Mouse (Mus musculus): ENCODE results near the gene Tlk2.

Gene Tlk2

DNA sequence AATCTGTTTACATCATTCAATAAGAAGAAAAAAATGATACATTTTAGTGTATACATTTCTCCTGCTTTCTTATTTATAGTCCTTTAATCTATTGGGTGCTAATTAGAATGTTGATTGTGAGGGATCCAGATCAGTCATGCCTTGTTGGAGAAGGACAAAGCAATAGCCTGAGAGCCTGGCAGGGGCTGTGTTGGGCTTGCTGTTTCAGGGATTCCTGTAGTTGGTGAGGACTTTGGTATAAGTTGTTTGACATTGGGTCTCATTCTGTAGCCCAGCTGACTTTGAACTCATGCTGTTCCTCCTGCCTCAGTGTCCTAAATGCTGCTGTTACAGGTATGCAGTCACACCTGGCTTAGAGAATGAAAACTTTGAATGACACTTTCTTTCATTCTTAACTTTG lies 85.9 kb downstream of the Tlk2 start:
- DNase-seq, result no peak

DNA sequence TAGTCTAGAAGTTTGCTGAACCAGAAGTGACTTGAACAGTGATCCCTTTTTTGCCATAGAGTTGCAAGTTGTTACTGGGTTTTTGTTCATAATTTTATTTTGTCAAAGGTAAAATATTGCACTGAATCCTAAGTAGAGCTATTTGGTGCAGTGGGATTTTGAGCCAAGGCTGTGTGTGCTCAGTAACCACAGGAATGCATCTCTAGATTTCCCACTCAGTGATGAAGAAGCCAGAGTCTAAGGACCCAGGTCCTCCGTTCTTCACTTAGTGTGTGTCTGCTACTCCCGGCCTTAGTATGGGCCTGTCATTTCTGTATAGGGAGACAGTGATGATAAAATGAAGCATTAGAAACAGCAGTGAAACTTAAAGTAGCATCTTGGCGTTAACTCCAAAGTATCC lies 86.4 kb downstream of the Tlk2 start:
- DNase-seq, result no peak

DNA sequence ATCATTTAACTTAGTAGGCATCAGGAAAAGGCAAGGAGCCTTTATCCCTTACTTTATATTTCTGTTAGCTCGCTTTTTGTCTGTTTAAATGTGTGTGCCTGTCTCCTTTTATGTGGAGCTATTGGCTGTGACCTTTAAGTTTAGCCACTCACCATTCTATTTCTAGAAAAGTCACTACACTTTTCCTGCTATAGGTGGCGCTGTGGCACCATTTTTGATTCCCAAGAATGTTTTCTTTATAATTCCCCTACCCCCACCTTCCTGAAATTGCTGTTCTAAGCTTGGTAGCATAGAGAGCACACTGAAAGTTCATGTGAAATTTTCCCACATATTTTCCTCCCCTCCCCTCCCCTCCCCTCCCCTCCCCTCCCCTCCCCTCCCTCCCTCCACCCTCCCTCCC lies 91.5 kb downstream of the Tlk2 start:
- DNase-seq, result peak; percentile 54

DNA sequence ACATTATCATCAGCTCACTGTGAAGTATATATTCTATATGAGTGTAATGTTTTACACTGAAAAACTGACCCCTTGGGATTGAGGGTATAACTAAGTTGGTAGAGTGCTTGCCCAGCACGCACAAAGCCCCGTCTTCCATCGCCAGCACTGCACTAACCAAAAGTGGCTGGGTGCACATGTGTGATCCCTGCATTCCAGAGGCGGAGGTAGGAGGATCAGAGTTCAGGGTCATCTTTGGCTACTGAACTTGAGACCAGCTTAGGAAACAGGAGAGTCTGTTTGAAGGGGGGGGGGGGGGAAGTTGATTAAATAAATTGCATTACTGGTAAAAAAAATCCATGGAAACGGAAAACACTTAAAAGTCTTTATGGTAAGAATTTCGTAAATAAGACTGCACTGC lies 101.8 kb downstream of the Tlk2 start:
- DNase-seq, result no peak

DNA sequence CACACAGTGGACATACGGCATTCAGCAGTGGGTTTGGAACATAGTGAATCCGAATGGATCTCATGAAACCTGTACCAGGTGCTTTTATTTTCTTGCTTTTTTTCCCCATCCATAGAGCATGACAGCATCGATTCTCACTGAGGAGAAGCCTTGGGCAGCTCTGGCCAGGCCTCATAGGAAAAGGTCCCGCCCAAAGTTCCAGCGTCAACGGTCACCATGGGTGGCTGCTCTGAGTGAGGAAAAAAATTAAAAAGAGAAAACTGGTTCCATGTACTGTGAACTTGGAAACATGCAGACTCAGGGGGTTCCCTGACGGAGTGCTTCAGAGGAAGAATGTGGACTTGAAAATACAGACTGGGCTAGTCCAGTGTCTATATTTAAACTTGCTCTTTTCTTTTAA lies 102.7 kb downstream of the Tlk2 start:
- DNase-seq, result no peak

DNA sequence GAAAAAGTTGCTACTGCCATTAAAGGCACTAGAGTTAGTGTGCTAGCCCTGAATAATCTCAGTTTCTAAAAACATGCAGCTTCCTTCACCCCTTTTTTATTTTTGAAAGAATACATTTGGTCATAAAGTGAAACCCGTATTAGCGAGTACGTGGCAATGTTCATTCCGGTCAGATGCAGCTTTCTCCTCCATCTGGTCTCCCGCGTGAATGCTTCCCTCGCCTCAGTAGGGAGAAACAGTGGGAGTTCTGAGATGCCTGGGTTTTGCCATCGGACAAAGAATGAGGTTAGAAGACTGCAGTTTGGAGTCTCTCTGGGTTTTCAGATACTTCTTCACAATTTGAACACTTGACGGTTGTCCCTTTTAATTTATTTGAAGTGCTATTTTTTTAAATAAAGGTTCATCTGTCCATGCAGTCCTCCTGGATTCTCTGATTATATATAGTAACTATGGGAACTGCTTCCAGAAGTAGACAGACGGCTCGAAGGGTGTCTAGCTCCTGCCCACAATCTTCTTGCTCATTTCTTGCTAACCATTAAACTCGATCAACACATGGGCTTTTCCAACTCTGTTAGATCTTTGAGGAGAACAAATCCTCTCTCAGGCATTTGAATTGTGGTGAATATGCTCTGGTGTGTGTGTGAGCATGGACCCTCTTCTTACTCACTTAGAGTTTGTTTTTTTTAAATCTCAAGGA lies 103.3 kb downstream of the Tlk2 start:
- DNase-seq, result peak; percentile 23

DNA sequence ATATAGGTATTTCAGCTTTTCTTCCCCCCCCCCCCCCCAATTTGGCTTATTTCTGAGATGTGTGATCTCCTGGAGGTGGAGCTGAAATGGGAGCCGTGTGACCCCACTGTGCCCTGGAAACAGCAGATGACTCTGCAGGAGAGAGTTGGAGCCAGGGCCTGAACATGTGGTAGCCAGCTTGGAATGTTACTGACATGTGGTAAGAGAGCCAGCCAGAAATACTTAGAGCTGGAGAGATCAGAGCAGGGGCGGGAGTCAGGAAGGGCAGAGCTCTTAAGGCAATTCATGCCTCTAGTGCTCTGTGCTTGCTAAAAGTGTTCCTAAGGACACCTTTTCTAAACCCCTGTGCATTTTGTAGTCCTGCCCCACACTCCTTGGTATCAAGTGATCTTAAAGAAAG lies 103.9 kb downstream of the Tlk2 start:
- peak; percentile 15 for DNase-seq

DNA sequence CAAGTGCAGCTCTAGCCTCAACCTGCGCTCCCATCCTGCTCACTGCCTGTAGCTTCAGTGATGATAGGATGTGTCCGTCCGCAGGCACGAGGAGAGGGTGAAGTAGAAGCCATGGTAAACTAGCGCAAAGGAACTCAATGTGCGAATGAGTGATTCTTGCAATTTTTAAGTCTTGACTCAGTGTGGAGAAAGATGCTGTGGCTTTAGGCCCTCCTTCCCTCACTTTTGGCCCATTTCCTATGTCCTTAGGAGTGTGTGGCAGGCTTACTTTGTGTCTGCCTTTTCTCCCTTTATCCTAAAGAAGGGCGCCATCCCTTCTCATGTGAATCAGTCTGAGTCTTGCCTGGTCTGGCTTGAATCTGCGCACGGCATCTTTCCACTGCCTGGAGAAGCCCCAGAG lies 104.4 kb downstream of the Tlk2 start:
- DNase-seq, result no peak

DNA sequence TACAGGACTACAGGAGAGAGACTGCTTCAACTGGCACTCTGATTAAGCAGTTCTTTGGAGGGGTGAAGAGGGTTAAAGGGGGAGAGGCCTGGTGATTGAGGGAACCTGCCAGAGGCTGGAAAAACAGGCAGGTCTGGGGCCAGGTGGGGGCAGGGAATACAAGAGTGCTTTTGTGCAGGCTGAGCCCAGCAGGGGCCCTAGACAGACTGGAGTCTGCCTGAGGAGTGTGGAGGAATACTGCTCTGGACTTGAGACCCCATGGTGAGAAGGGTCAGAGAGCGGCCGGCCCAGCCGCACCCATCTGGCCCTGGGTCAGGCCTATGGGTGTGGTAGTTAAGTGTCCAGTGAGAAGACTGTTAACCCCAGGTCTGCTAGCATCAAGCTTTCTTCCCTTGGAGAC lies 107.1 kb downstream of the Tlk2 start:
- no peak for DNase-seq

DNA sequence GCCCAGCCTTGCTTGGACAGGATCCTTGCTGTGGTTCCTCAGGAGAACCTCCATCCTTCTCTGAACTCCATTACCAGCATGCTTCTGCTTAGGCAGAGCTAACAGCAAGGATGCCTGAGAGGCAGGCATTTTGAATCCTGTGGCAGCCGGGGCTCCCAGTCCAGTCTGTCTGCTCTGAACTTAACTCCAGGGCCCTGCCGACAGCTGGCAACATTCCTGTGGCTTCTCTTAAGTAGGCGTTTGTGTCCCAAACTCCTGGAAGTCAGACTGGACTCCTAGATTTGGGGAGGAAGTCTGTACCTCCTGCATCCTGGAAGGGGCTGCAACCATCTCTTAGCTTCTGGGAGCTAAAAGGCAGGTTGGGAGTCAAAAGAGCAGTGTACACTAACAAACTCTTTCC lies 110.8 kb downstream of the Tlk2 start:
- no peak for DNase-seq

DNA sequence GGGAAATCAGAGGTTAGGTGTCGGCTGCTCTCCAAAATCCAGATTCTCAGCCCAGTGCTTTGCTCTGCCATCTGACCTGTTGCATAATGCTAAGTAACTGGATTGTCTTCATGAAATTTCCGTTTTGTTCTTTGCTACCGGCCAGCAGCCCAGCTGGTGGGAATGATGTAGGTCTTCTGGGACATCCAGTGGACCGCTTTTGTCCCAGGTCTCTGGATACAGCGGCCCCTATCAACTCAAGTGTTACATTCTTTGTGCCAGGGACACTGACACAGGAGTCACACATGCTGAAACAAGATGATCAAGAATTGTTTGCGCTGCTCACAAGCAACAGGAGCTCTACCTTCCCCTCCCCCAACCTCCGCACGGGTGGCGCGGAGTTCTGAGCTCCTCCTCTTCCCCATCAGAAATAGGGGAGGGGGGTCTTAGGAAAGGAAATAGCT lies 113.1 kb downstream of the Tlk2 start:
- no peak for DNase-seq

DNA sequence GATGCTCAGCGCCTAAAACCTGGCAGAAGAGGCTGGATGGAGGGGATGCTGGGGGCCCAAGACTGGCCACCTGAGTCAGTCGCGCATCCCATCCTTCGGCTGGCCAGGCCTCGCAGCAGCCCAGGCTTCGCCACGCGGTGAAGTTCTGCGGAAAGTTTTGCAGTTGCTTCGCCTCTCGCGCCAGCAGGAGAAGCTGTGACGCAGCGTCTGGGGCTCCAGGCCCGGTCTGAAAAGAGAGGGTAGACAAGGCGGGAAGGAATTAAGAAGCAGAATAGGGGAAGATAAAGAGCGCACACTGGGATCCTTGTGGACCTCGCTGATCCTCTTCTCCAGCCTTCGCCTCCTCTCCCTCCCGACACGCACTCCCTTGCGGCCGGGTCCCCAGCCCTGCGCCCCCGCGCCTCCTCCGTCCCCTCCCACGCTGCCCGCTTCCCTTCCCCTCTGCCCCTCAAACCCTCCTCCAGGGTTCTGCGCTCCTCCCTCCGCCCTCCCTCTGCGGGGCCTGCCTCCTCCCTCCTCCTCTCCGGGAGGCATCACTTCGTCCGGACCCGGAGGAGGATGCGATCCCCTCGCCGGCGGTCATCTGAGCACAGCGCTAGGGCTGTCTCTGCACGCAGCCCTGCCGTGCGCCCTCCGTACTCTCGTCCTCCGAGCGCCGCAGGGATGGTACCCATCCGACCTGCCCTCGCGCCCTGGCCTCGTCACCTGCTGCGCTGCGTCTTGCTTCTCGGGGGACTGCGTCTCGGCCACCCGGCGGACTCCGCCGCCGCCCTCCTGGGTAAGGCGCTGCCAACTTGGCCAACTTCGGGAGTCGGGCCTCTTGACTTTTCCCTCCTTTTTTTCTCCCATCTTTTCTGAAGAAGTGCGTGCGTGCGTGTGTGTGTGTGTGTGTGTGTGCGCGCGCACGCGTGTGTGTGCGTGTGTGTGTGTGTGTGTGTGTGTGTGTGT lies 113.8 kb downstream of the Tlk2 start, which contains the start of gene Mrc2:
Mrc2 (plus strand) TSS at position 520 of the 948 bp plus-strand sequence.
- no peak for DNase-seq

DNA sequence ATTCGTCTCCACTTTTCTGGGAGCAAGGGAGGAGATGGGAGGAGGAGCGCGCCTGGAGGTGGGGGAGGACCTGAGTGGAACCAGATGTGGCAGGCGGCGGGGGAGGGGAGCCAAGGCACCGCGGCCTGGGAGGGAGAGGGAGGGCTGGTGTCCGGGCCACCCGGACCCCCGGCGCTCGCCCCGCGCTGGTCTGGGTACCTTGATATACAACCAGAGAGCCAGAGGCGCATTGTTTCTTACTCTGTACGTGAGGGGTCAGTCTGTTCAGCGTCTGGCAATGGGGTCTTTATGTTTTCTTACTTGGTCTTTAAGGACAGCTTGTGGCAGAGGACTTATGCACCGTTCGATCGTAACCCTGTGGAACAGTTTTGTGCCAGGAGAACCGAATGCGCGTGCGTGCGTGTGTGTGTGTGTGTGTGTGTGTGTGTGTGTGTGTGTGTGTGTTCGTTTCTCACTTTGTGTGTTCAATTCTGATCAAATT lies 114.5 kb downstream of the Tlk2 start:
- DNase-seq, result no peak

DNA sequence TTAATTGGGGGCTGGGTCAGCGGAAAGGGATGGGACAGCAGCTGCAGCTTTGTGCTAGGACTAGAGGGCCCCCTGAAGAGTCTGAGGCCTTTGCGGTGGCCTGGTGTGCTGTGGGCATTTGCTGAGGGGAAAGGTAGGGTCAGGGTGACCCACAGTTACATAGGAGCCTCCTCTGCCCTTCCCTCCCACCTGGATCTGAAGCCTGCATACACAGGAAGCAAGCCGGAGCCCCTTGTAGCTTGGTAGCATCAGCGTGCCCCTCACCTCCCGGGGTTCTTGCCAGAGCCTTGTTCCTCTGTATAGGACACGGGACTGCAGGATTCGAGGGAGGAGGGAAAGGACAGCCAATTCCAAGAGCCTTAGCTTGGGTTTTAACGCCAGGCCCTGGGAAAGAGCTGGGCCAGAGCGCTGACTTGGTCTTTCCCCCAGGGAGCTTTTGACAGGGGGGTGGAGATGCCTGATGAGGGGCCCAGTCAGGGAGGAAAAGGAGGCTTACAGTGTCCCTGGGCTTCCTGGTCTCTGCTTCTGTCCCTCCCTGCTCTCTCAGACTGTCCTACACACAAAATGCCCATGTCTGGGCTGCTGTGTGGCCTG lies 115.4 kb downstream of the Tlk2 start:
- no peak for DNase-seq

DNA sequence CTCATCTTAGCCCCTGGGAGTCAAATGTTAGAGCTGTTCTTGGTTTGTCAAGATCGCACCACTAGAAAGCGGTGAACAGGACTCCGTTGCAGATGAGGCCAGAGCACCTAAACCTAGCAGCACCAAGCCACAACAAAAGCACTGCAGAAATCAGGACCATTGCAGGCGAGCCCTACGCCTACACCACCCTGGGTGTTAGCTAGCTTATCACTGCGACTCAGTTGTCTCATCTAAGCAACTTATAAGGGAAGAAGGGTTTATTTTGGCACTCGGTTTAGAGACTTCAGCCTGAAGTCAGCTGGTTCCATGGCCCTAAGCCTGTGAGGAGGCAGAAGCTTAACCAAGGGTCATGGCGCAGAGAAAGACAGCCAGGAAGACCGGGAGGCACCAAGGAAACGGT lies 117.5 kb downstream of the Tlk2 start:
- no peak for DNase-seq

DNA sequence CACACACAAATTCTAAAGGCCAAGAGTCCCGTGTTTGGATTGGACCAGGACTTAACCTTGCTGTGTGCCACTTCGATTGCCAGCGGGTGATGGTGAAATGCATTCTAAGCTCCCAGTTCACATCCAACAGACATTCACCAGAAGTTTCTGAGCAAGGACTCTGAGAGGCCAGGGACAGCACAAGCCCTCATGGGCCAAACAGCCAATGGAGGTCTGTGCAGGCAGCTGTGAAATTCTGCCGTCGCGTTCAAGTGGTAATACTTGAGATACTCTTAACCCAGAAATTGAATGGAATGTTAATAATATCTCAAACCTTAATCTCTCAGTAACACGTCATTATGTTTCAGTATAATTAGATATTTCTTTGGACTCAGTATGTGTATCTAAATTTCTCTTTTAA lies 131.6 kb downstream of the Tlk2 start:
- DNase-seq, result no peak

DNA sequence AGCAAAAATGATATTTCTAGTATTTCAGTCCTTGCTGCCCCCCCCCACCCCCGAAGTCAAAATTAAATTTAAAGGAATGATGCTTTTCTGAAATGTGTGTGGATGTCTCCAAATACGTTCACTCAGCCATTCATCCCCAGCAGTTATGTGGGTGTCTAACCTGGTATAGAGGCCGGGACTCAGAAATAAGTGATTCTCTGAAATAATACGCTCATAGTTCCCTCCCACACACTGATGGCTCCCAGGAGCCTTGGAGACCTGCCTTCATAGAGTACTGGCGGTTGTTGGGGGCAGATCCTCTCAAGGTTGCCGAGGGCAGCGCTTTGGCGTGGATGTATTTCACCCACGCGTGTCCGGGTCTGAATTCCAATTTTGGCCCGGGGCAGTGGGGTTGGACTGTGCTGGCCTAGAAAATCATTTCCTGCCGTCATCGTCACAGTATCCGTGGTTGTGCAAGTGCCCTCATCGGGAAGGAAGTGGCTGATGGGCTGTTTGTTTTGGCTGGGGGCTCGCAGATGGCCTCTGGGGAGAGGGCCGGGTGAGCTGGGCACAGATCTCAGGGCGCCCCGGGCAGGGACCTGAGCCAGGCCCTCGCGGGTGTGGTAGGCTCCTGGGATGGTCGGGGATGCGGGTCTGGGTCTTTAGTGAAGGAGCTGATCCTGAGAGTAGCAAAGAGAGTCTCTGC lies 132.8 kb downstream of the Tlk2 start:
- DNase-seq, result no peak

DNA sequence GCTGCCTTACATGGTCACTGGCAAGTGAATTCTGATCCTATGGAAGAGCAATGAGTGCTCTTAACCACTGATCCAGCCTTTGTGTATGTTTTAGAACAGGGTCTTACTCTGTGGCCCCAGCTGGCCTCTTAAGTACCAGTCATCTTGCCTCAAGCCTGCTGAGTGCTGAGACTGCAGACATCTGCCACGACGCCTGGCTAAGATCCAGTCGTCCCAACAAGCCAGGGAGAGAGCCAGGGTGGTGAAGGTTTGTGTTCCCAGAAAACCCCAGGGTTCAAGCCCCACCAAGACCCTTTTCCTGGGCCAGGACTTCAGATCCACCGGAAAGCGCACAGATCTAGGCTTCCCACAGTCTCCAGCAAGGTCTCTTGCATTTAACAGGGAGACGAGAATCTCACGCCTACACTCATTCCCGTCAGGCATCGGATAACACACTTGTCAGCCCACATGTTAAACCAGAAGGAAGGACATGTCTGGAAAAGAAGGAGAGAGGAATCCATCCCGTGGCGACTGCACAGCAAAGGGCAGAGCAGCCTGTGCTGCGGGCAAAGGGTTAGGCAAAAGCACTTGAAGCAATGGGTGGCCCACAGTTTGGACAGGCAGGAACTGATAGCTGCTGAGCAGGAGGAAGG lies 133.8 kb downstream of the Tlk2 start:
- no peak for DNase-seq

DNA sequence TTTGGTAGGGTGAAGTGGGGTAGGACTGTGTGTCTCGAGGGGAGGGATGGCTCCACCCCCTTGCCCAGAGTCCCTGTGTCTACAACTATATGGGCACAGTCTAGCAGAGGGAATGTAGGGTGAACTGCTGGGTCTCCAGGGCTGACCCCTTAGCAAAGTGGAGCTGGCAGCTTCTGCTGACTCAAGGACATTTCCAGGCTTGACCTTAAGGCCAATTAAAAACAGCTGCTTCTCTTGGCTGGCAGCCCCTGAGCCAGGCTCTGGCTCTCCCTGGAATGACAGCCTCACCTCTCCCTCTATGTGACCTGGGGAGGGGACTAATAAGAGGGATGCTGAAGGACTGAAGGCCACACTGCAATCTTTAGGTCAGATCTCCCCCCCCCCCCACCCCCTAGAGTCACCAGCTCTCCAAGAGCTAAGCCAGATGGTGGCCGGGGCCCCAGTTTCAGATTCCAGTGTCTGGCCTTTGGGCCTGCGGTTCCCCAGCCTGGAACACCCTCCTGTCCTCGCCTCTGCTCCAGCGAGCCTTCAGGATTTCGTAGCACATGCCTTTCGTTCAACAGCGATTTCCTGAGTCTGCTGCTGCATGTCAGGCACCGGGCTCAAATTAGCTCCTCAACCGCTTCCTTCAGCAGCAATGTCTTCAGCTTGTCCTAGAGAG lies 134.5 kb downstream of the Tlk2 start:
- no peak for DNase-seq

DNA sequence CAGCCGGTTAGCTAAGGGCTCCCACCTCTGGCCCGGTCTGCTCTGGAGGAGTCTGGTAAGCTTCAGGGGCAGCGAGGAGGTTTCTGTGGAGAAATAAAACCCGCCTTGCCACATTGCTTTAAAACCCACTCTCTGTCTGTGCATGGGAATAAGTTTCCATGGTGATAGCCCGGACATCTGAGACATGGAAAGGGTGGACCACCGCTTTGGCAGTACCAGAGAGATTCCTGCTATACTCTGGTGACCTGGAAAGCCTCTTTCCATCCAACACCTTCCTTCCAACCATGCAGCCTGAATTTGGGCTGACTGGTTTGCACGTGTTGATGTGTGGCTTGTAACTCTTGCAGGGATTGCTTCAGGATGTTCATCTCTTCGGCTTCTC lies 135.0 kb downstream of the Tlk2 start:
- no peak for DNase-seq

DNA sequence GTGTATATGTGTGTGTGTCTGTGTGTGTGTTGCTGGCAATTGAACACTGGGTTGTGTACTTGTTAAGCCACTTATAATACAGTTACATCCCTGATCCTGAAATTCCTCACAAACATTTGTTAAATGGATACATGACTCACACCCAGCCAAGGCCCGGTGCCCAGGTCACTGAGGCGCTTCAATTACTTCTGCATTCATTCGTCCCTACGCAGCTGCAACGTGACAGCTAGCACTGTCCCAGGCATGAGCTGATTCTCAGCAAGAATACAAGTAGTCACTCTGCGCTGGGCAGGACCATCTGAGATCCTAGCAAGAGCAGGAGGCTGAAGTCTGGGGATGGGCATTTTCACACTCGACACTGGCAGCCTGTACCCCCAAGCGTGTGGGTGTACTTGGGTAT lies 136.7 kb downstream of the Tlk2 start:
- no peak for DNase-seq

DNA sequence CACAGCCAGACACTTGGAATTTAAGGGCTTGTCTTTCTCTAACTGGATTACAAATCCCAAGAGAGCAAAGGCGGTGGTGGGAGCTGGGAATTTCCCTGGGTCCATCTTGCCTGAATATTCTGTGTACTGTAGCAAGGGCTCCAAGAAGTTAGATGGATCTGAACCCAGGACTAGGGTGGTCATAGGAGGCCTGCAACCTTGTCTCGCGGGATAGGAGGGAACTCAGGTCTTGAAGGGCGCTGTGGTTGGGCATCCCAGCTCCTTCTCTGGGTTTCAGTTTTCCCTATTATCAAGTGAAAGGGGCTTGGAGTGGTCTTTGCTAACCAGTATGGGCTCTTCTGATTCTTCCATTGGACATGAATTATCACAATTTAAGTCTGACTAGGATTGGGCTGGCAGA lies 137.5 kb downstream of the Tlk2 start:
- DNase-seq, result no peak

Measured in cerebellum, adult 8-10 months (tissue).